Mouse (Mus musculus): ENCODE measurements at regions not wholly inside any gene's neighbourhood (a gene's known extent, or its start where the extent isn't known, plus 50 kb on each side); places are given as distances from the start of the nearest gene placed in this dataset.
"Not testable (repeated sequence)": the region's sequence is repeated elsewhere in the genome, so short reads cannot be mapped to it uniquely, and the experiment has no call there.

GRCm38 (mm10) chr4:20895081-20895480, 790.7 kb downstream of the Prdm13 start:
- DNase-seq; intact Hi-C loops (cut with DNase I): not testable (repeated sequence)

- intact Hi-C loops (cut with DNase I) = loop anchor here (5.0 kb wide), 1 partner anchor 772 kb away; no protein-coding TSS in a partner anchor
- DNase-seq = no peak
Observed at GRCm38 (mm10) chr4:20893872-20894271, 791.9 kb downstream of the Prdm13 start.

GRCm38 (mm10) chr4:20860696-20861428, 824.9 kb downstream of the Prdm13 start:
- no peak for DNase-seq
- intact Hi-C loops (cut with DNase I) = no loop called here

- intact Hi-C loops (cut with DNase I); DNase-seq: not testable (repeated sequence)
Observed at GRCm38 (mm10) chr4:20860066-20860465, 825.7 kb downstream of the Prdm13 start.

- DNase-seq = no peak
- intact Hi-C loops (cut with DNase I) = no loop called here
Observed at GRCm38 (mm10) chr4:20848424-20848823, 837.3 kb downstream of the Prdm13 start.

- intact Hi-C loops (cut with DNase I) = no loop called here
- no peak for DNase-seq
Observed at GRCm38 (mm10) chr4:20844570-20844969, 841.2 kb downstream of the Prdm13 start.
